Mouse (Mus musculus) heart, postnatal 0 days (tissue): ENCODE results near the gene Asf1b. TPM values are rescaled to one million over a fixed set of nuclear protein-coding genes. Genes with fewer than 3 reads are reported as not detected.

Experiments used
- ATAC-seq: fragments of 200-750 bp; cut with Nextera tagmentation; 2 replicates; pipeline ENCODE4 v1.8.0; 2017; ENCODE audit warnings: low read depth, moderate number of reproducible peaks, moderate library complexity; ENCODE audit not compliant: insufficient read depth
- DNase-seq: peaks from one replicate; pipeline ENCODE4 v3.0.0-alpha.2; 2016; ENCODE audit warnings: low spot score
- H3K27ac ChIP-seq: fragments of 300-500 bp; sonication (generic); 2 replicates; pipeline ENCODE4 v1.5.1; 2014; ENCODE audit warnings: low read depth, mild to moderate bottlenecking
- H3K27me3 ChIP-seq: fragments of 300-500 bp; sonication (generic); 2 replicates; pipeline ENCODE4 v1.6.1; 2014; ENCODE audit warnings: low read length, mixed read lengths; ENCODE audit not compliant: control insufficient read depth, insufficient read depth
- H3K36me3 ChIP-seq: fragments of 300-500 bp; sonication (generic); replicated peaks from 2 replicates; pipeline ENCODE4 v1.6.1; 2014; ENCODE audit warnings: low read length, mixed read lengths; ENCODE audit not compliant: control insufficient read depth, insufficient read depth
- H3K4me1 ChIP-seq: fragments of 300-500 bp; sonication (generic); 2 replicates; pipeline ENCODE4 v1.6.1; 2014; ENCODE audit warnings: antibody characterized with exemption; ENCODE audit not compliant: control insufficient read depth, insufficient read depth
- H3K4me2 ChIP-seq: fragments of 300-500 bp; sonication (generic); 2 replicates; pipeline ENCODE4 v1.6.1; 2014; ENCODE audit warnings: low read depth, mild to moderate bottlenecking, low read length, moderate library complexity
- H3K4me3 ChIP-seq: fragments of 300-500 bp; sonication (generic); 2 replicates; pipeline ENCODE4 v1.5.1; 2014; ENCODE audit warnings: low read depth, low read length
- H3K9ac ChIP-seq: fragments of 300-500 bp; sonication (generic); replicated peaks from 2 replicates; pipeline ENCODE4 v1.6.1; 2014; ENCODE audit warnings: low read depth, low read length, mixed read lengths
- H3K9me3 ChIP-seq: fragments of 300-500 bp; sonication (generic); replicated peaks from 2 replicates; pipeline ENCODE4 v1.6.1; 2016; ENCODE audit warnings: low read length; ENCODE audit not compliant: control insufficient read depth
- CTCF ChIP-seq: IDR thresholded peaks from 2 replicates; pipeline ENCODE4 v1.5.1; 2016; ENCODE audit warnings: antibody characterized with exemption, control low read depth, low read depth
- EP300 ChIP-seq: IDR thresholded peaks from 2 replicates; pipeline ENCODE4 v1.6.1; 2016; ENCODE audit warnings: antibody characterized with exemption, low read depth
- WGBS: fragments of 180-500 bp; shearing (Covaris S2); extraction: QIAGEN DNeasy Blood & Tissue Kit; methylation state at CpG from one replicate; pipeline ENCODE4 v1.1.7; 2014; 5-methylcytosine and 5-hydroxymethylcytosine counted together
- polyA plus RNA-seq: library from polyadenylated mRNA; unstranded; fragments of >200 nt; fragmentation: Nextera tagmentation; extraction: Ambion mirVana; gene quantifications from 2 replicates; pipeline ENCODE4 v1.2.1, GENCODE M21; 2015
- total RNA-seq: library from RNA; depleted of rRNA; stranded (reverse); fragments of >200 nt; gene quantifications from 2 replicates; pipeline ENCODE4 v1.2.3, GENCODE M21; 2014; ENCODE audit warnings: low replicate concordance

Asf1b gene
- total and polyA plus RNA-seq, 2 experiments from 2014 or later, result 19.2 to 109 TPM

- no peak for TF ChIP-seq EP300
- TF ChIP-seq CTCF, result no peak
- H3K4me3 ChIP-seq, result no peak overlapping the region
- H3K27me3 ChIP-seq, result no peaks in the 10 kb centered on the region
- WGBS, result 69% methylated on average over 6 of the region's 6 CpGs
- no peaks in the 10 kb centered on the region for H3K9me3 ChIP-seq
- no peak overlapping the region for H3K9ac ChIP-seq
- H3K4me2 ChIP-seq, result no peak overlapping the region
- DNase-seq (no peak), ATAC-seq (no peak)
- no peak overlapping the region for H3K27ac ChIP-seq
- no peaks in the 10 kb centered on the region for H3K4me1 ChIP-seq
- peaks cover 31% of the 10 kb centered on the region for H3K36me3 ChIP-seq
Observed at GRCm38 (mm10) chr8:83941066-83941677, 14.1 kb upstream of the Asf1b start.

- Histone ChIP-seq H3K4me3 (no peak overlapping the region), H3K27me3 (no peaks in the 10 kb centered on the region), H3K4me2 (no peak overlapping the region), H3K27ac (no peak overlapping the region), H3K36me3 (peaks cover 18% of the 10 kb centered on the region; the same call in 1 of the 2 replicates), H3K9me3 (no peaks in the 10 kb centered on the region), H3K9ac (no peak overlapping the region), H3K4me1 (no peaks in the 10 kb centered on the region)
- no peak for ATAC-seq
- 83% methylated on average over 1 of the region's 1 CpGs for WGBS
- no peak for DNase-seq
- no peak for TF ChIP-seq CTCF
- no peak for TF ChIP-seq EP300
Observed at GRCm38 (mm10) chr8:83942446-83942845, 12.9 kb upstream of the Asf1b start.

GRCm38 (mm10) chr8:83945540-83945939, 9.8 kb upstream of the Asf1b start:
- TF ChIP-seq EP300 (no peak), CTCF (no peak)
- no peak overlapping the region for H3K9ac ChIP-seq
- H3K27me3 ChIP-seq, result no peaks in the 10 kb centered on the region
- WGBS, result 50% methylated on average over 3 of the region's 3 CpGs
- no peaks in the 10 kb centered on the region for H3K4me1 ChIP-seq
- DNase-seq, result no peak
- no peaks in the 10 kb centered on the region for H3K9me3 ChIP-seq
- H3K27ac ChIP-seq, result no peak overlapping the region
- no peak overlapping the region for H3K4me2 ChIP-seq
- H3K4me3 ChIP-seq, result no peak overlapping the region
- H3K36me3 ChIP-seq, result no peaks in the 10 kb centered on the region
- no peak for ATAC-seq

GRCm38 (mm10) chr8:83954749-83955105, 580 bp upstream of the Asf1b start:
- no peaks in the 10 kb centered on the region for H3K27me3 ChIP-seq
- H3K27ac ChIP-seq, result peak overlapping the region; percentile 46
- H3K4me3 ChIP-seq, result peak overlapping the region; percentile 57
- 1% methylated on average over 14 of the region's 14 CpGs for WGBS
- no peak for TF ChIP-seq CTCF
- TF ChIP-seq EP300, result no peak
- peak overlapping the region; percentile 43; the same call in 1 of the 2 replicates for H3K9ac ChIP-seq
- no peak for ATAC-seq
- H3K9me3 ChIP-seq, result no peaks in the 10 kb centered on the region
- no peak for DNase-seq
- H3K4me2 ChIP-seq, result peak overlapping the region; percentile 63
- H3K36me3 ChIP-seq, result no peaks in the 10 kb centered on the region
- H3K4me1 ChIP-seq, result peaks cover 12% of the 10 kb centered on the region

- WGBS, result 2% methylated on average over 15 of the region's 15 CpGs
- Histone ChIP-seq H3K4me1 (peaks cover 12% of the 10 kb centered on the region), H3K36me3 (no peaks in the 10 kb centered on the region), H3K4me3 (peak overlapping the region; percentile 57), H3K27me3 (no peaks in the 10 kb centered on the region), H3K9me3 (no peaks in the 10 kb centered on the region), H3K9ac (peak overlapping the region; percentile 40), H3K4me2 (peak overlapping the region; percentile 82), H3K27ac (no peak overlapping the region)
- TF ChIP-seq EP300 (no peak), CTCF (no peak)
- DNase-seq (no peak), ATAC-seq (no peak)
Observed at GRCm38 (mm10) chr8:83955958-83956218, 581 bp downstream of the Asf1b start.

- Histone ChIP-seq H3K4me2 (peak overlapping the region; percentile 82), H3K27ac (no peak overlapping the region), H3K27me3 (no peaks in the 10 kb centered on the region), H3K4me3 (peak overlapping the region; percentile 57), H3K4me1 (peaks cover 12% of the 10 kb centered on the region), H3K9me3 (no peaks in the 10 kb centered on the region), H3K9ac (no peak overlapping the region), H3K36me3 (no peaks in the 10 kb centered on the region)
- ATAC-seq, result no peak
- WGBS, result 15% methylated on average over 1 of the region's 1 CpGs
- TF ChIP-seq CTCF (peak; percentile 33), EP300 (no peak)
- DNase-seq, result peak; percentile 70
Observed at GRCm38 (mm10) chr8:83956789-83957188, 1.5 kb downstream of the Asf1b start.
